Mouse (Mus musculus) spleen, adult 2 months (tissue): Measurements from ENCODE around the gene Rtl5.

ENCODE experiments used
- CTCF ChIP-seq: fragments of 200-500 bp; IDR thresholded peaks from 2 replicates; pipeline ENCODE4 v1.5.1; 2011; ENCODE audit warnings: mild to moderate bottlenecking, inconsistent platforms; ENCODE audit not compliant: insufficient read depth, insufficient read length, insufficient replicate concordance; ENCODE audit errors: extremely low read depth
- POLR2A ChIP-seq: fragments of 200-500 bp; IDR thresholded peaks from 2 replicates; pipeline ENCODE4 v1.6.1; 2011; ENCODE audit warnings: low read depth, low read length, inconsistent platforms

DNA sequence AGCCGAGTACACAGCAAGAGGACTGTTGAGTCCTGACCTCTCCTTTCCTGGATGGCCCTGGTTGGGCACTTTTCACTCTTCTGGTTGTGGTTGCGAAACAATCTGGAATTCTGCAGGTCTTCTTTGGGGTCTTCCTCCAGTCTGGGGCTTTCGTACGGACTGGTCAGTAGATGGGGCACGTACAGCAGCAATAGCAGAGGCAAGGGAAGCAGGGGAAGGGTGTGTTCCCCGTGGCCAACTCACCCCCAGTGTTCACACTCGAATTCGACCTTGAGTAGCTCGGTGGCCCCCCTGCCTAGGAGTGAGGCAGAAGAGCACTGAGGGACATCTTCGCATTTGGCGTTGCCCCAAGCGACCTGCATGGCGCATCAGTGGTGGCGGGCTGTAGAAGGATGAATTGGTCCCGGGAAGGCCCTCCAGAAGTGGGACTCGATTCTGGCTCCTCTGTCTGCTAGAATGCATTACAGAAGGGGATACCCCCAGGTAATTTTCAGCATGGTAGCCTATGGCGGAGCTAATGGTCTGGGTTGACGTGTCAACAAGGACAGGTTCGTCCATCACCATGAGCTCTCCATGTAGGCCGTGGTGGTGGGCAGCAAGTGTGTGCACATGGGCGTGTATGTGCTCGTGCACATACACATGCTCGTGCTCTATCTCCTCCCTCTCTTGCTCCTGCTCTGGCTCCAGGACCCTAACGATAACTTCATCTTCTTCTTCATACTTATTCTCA, 2.1 kb downstream of the Rtl5 start:
- no peak for TF ChIP-seq CTCF
- no peak for TF ChIP-seq POLR2A
